Mouse (Mus musculus): Measurements from ENCODE around the gene Akap9.
"Not testable (repeated sequence)": the region's sequence is repeated elsewhere in the genome, so short reads cannot be mapped to it uniquely, and the experiment has no call there.

Akap9 gene

DNA sequence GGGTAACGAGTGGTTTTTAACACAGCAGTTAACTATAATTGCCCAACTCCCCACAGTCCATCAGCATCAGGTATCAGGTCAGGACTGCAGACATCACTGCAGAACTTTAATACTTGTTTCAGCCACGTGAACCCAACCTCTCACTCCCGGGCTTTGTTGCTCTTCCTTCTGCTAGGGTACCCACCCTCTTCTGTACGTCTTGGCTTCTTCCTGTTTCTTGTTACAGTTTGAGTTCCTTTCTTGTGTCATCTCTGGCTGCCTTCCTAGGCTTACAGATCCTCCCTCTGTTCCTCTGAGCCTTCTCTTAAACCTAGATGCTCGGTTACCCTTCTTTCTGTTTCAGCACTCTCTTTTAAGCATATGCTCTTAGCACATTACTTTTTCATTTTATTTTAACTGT is 45.9 kb downstream of the Akap9 start:
- no peak for DNase-seq

- DNase-seq: peak; percentile 80
Measured at GRCm38 (mm10) chr5:3974896-3975295, 47.0 kb downstream of the Akap9 start.

GRCm38 (mm10) chr5:3976111-3976510 is 48.3 kb downstream of the Akap9 start:
- no peak for DNase-seq

DNA sequence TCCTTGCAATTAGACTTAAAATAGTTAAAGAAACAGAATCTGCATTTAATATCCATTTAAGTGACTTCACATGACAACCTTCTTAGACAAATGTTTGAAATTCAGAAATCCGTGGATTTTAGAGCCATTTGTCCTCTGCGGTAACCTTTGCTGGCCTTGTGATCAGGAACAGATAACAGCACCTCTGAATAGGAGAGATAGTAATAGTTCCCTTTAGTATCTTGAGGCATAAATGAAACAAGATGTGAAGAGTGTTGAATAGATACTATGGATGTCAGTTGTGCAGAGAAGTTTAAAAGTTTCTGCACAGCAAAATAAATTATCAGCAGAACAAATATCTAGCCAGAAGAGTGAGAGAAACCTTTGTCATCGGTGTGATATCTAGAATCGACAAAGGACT is 50.0 kb downstream of the Akap9 start:
- DNase-seq: no peak

DNA sequence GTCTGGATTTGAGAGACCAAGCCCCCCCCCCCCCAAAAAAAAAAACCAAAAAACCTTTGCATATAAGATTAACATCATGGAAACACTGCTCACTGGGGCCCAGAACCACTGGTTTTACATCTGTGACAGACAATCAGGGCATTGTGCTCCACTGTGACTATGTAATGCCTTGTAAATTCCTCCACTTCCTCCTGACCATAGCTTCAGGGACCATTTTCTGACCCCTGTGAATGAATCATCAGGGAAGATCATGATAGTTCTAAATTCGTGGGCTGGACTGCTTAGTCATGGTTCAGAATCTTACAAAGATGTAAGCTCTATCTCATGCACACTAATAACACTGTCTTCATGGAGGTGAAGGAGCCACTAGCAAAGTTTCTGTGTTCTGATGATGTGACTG is 61.8 kb downstream of the Akap9 start:
- no peak for DNase-seq

- peak; percentile 49 for DNase-seq
Measured at GRCm38 (mm10) chr5:3990499-3990898, 62.6 kb downstream of the Akap9 start.

DNA sequence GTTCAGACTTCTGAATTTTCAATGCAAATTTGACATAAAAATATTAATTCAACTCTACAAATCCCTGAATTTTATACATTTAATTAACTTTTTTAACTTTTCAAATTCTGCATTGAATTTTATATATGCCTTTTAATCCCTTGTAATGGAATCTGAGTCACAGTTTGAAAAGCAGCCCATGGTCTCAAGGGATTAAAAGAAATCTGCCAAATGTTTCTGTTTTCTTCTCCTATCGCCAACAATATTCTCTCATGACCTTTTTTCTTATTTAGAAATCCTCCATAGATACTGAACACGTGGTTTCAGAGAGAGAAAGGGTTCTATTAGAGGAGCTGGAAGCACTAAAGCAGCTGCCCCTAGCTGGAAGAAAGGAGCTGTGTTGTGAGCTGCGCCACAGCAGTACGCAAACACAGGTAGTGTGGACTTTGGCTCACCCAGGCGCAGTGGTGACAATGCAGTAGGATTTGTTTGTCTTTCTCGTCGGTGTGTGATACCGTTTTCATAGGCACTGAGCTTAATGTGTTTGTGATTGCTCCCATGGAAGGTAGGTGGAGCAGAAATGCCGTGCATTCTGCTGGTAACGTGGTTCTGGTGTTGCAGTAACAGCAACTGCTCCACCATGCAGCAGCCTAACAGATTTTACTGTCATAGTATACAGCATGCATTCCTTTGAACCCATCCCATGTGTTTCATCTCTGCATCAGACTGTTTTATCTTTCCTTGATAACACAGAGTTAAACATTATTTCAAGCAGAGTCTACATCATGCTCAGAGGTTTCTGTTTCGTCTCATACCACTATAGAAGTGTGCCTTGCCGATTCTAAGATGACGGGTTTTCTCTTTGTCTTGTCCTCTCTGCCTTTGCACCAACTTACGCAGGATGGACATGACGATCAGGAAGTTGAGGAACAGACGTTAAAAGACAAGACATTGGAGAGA is 76.9 kb downstream of the Akap9 start:
- DNase-seq: no peak

DNA sequence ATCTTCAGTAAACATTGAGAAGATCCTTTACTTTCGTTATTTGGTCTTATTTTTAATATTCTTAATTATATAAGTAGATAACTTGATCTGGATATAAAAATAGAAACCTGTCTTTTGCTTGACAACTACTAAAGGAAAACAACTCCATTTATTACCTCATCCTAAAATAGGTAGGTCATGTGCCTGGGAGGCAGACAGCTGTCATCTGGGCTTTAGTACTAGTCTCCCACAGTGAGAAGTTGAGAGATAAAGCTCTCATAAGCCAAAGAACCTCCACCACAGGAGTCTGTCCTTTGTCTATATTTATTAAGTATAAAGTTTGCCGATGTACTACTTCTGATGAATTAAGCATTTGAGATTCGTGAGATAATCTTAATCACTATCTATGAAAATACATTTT is 78.8 kb downstream of the Akap9 start:
- no peak for DNase-seq

- no peak for DNase-seq
Measured at GRCm38 (mm10) chr5:4008266-4008665, 80.4 kb downstream of the Akap9 start.

DNA sequence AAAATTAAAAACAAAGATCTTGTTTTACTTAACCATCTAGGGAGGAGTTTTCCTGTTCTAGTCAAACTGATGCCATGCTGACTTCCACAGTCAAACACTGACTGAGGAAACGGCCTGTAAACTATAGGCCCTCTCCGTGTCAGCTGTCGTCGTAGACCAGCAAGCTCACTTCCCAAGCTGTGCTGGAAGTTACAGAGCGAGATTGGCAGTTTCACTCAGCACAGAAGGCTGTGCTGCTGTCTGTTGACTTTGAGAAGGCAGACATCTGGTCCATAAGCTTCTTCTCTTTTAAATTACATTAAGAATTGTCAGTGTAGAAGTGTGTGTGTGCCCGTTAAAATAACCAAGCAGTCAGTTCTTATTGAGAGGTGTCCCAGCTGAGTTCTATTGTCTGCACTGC is 81.7 kb downstream of the Akap9 start:
- no peak for DNase-seq

DNA sequence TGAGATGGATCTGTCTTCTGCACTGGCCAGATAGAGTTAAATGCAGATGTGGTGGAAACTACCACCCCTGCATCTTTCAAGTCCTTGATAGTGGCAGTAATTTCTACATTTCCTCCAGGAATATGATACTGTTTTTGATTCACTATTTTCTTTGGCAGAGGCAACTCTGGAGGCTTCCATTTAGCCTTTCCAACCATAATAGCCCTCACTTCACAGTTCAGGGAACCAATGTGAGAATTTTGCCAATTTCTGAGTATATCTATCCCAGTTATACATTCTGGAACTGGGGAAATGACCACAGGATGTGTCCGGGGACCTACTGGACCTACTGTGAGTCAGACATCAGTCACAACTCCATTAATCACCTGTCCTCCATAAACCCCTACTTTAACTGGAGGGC is 89.8 kb downstream of the Akap9 start:
- not testable (repeated sequence) for DNase-seq

GRCm38 (mm10) chr5:4019377-4019776 is 91.5 kb downstream of the Akap9 start:
- DNase-seq: peak; percentile 86

DNA sequence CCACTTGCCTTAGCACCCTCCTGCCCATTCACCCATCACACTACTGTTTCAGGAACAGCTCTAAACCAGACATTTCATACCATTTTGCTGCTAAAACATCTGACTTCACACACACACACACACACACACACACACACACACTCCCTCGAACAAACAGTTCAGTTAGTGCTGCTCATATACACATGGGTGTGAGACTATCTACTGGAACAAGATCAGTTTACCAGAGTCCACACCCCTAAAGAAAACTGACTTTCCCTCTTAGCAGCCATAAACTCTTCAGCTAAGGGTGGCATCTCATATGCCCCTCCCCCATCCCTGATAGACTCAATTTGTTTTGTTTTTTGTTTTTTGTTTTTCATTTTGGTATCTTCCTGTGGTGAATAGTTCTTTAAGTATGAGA is 92.2 kb downstream of the Akap9 start:
- DNase-seq: no peak

GRCm38 (mm10) chr5:4023186-4023585 is 95.3 kb downstream of the Akap9 start:
- DNase-seq: peak; percentile 27

- peak; percentile 59 for DNase-seq
Measured at GRCm38 (mm10) chr5:4023742-4024681, 96.2 kb downstream of the Akap9 start.

DNA sequence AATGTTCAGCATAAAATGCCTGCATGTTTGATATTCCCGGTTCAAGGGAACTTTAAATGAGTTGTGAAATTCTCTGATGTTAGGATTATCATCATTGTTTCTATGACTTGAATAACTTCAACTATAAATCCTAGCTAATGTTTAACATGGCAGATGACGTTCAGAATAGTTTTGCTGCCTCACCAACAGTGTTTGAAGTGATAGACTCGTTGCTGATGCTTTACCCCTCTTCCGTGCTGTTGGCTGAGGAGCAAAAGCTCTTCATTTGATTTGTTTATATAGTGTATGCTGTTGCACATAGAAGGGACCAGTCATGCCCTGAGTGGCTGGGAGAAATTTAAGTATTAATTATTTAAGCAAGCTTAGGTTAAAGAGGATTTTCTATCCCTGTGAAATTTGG is 96.9 kb downstream of the Akap9 start:
- no peak for DNase-seq

GRCm38 (mm10) chr5:4026336-4026735 is 98.5 kb downstream of the Akap9 start:
- DNase-seq: not testable (repeated sequence)

GRCm38 (mm10) chr5:4028486-4029173 is 100.8 kb downstream of the Akap9 start:
- DNase-seq: no peak

GRCm38 (mm10) chr5:4031846-4032245 is 104.0 kb downstream of the Akap9 start:
- DNase-seq: peak; percentile 13

GRCm38 (mm10) chr5:4036686-4037085 is 108.8 kb downstream of the Akap9 start:
- DNase-seq: no peak

DNA sequence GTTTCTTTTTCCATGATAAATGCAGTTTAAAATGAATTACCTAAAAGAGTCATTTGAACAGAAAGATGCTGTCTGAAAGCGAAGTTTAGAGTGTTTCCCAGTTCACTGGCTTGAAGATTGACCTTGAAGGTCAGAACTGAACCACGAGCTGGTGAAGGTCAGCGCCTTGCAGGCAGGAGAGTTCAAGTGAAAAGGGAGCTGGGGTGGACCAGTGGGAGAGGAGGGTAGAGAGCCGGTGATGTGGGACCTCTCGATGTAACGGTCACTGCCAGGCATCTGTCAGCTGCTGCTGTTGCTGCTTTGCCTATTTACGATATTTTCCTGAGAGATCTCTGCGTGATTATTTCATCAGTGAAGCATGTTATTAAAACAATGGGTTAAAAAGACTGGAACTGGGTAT is 111.5 kb downstream of the Akap9 start:
- DNase-seq: no peak

- peak; percentile 19 for DNase-seq
Measured at GRCm38 (mm10) chr5:4040372-4040771, 112.5 kb downstream of the Akap9 start.

- DNase-seq: no peak
Measured at GRCm38 (mm10) chr5:4040922-4041321, 113.1 kb downstream of the Akap9 start.

Measured in kidney, adult 9 months (tissue).